Mouse (Mus musculus): Measurements from ENCODE around the gene Inf2.

The Inf2 gene

GRCm38 (mm10) chr12:112588426-112589256, at the start of gene Inf2:
Gene Inf2 (plus strand): TSS chr12:112588784.
- in situ Hi-C loops (cut with MboI; ENCODE audit: unreplicated experiment in 2 of 2), result no loop called here

- in situ Hi-C loops (cut with MboI; ENCODE audit: unreplicated experiment in 2 of 2), result loop anchor here (5.0 to 25.0 kb wide), 4 partner anchors 422 to 1127 kb away; partner anchors contain the start of genes Ckb (in 1 of the 2), Exoc3l4 (in 1 of the 2), Lbhd2 (in 1 of the 2) and Trmt61a (in 1 of the 2)
These were observed 49.1 kb upstream of the Inf2 start for GRCm38 (mm10) chr12:112539466-112539965.

- in situ Hi-C loops (cut with MboI; ENCODE audit: unreplicated experiment in 2 of 2), result loop anchor here (5.0 to 25.0 kb wide), 5 partner anchors 393 to 1128 kb away; partner anchors contain the start of genes Ckb (in 1 of the 2), Exoc3l4 (in 1 of the 2), Kif26a (in 1 of the 2) and Lbhd2 (in 1 of the 2)
These were observed 48.3 kb upstream of the Inf2 start for GRCm38 (mm10) chr12:112540321-112540720.

GRCm38 (mm10) chr12:112541483-112542091, 47.0 kb upstream of the Inf2 start:
- in situ Hi-C loops (cut with MboI; ENCODE audit: unreplicated experiment in 2 of 2), result loop anchor here (5.0 to 25.0 kb wide), 5 partner anchors 394 to 1129 kb away; partner anchors contain the start of genes Ckb (in 1 of the 2), Exoc3l4 (in 1 of the 2), Kif26a (in 1 of the 2) and Lbhd2 (in 1 of the 2)

- in situ Hi-C loops (cut with MboI; ENCODE audit: unreplicated experiment in 2 of 2), result loop anchor here (5.0 to 25.0 kb wide), 5 partner anchors 395 to 1130 kb away; partner anchors contain the start of genes Ckb (in 1 of the 2), Exoc3l4 (in 1 of the 2), Kif26a (in 1 of the 2) and Lbhd2 (in 1 of the 2)
These were observed 46.2 kb upstream of the Inf2 start for GRCm38 (mm10) chr12:112542257-112542919.

- in situ Hi-C loops (cut with MboI; ENCODE audit: unreplicated experiment in 2 of 2), result loop anchor here (5.0 to 25.0 kb wide), 5 partner anchors 396 to 1131 kb away; partner anchors contain the start of genes Ckb (in 1 of the 2), Exoc3l4 (in 1 of the 2), Kif26a (in 1 of the 2) and Lbhd2 (in 1 of the 2)
These were observed 45.7 kb upstream of the Inf2 start for GRCm38 (mm10) chr12:112542920-112543300.

DNA sequence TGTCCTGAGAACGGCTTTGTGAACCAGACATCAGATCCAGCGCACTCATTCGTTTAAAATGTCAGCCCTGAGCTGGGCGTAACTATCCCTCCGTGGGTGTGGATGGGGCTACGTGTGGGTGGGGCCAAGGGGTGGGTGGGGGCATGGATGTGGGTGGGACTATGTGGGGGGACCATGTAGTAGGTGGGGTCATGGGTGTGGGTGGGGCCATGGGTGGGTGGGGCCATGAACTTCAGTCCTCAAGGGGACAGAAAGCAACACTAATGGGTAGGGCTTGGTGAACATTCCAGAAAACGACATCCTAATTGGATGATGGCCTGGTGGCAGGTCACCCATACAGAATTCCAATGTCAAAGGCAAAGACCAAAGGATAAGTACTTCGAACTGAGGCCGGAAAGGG, 44.6 kb upstream of the Inf2 start:
- in situ Hi-C loops (cut with MboI; ENCODE audit: unreplicated experiment in 2 of 2), result loop anchor here (5.0 to 25.0 kb wide), 5 partner anchors 397 to 1132 kb away; partner anchors contain the start of genes Ckb (in 1 of the 2), Exoc3l4 (in 1 of the 2), Kif26a (in 1 of the 2) and Lbhd2 (in 1 of the 2)

DNA sequence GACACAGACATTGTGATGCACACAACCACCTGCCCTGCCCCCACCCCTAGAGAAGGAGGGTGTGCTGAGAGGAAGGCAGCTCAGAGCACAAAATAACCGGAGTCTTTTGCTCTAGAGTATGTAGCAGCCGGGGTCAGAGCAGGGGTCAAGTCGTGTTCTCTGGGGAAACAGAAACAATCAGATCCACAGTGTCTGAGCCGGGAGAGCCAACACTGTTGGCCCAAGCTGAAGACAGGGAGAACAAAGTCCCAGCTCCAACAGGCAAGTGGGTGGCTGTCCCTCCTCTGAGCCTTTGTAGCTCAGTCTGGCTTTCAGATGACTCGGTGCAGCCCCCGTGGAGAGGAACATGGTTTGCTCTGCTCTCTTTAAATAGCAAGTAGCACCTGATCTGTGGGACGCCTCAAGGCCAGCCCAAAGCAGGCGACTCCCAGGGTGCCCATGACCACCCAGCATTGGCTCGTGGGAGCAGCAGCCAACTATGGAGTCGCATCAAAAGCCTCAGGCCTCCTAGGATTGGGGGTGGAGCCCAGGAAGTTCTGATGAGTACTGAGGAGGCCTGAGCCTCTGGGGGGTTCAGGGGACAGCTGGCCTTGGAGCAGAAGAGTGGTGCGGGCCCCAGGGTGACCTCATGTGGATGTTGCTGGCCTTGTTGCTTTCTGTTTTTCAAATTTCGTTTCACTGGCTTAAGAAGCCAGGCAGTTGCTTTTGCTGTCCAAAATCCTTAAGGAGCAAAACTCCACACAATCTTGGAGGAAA, 43.5 kb upstream of the Inf2 start:
- in situ Hi-C loops (cut with MboI; ENCODE audit: unreplicated experiment in 2 of 2), result loop anchor here (5.0 to 25.0 kb wide), 5 partner anchors 398 to 1133 kb away; partner anchors contain the start of genes Ckb (in 1 of the 2), Exoc3l4 (in 1 of the 2), Kif26a (in 1 of the 2) and Lbhd2 (in 1 of the 2)

GRCm38 (mm10) chr12:112546110-112546509, 42.5 kb upstream of the Inf2 start:
- in situ Hi-C loops (cut with MboI; ENCODE audit: unreplicated experiment in 2 of 2), result loop anchor here (10.0 to 25.0 kb wide), 4 partner anchors 431 to 1134 kb away; partner anchors contain the start of genes Ckb (in 1 of the 2), Exoc3l4 (in 1 of the 2), Lbhd2 (in 1 of the 2) and Trmt61a (in 1 of the 2)

DNA sequence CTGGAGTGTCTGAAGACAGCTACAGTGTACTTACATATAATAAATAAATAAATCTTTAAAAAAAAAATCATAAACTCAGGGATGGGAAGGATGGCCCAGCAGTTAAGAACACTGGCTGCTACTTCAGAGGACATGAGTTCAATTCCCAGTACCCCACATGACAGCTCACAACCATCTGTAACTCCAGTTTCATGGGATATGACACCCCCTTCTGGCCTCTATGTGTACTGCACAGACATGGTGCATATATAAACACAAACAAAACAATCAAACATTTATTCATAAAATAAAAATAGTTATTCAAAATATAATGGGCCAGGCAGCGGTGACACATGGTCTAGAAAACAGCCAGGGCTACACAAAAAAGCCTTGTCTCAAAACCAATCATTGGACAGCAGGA, 39.3 kb upstream of the Inf2 start:
- in situ Hi-C loops (cut with MboI; ENCODE audit: unreplicated experiment in 2 of 2), result loop anchor here (10.0 to 25.0 kb wide), 4 partner anchors 434 to 1137 kb away; partner anchors contain the start of genes Ckb (in 1 of the 2), Exoc3l4 (in 1 of the 2), Lbhd2 (in 1 of the 2) and Trmt61a (in 1 of the 2)

DNA sequence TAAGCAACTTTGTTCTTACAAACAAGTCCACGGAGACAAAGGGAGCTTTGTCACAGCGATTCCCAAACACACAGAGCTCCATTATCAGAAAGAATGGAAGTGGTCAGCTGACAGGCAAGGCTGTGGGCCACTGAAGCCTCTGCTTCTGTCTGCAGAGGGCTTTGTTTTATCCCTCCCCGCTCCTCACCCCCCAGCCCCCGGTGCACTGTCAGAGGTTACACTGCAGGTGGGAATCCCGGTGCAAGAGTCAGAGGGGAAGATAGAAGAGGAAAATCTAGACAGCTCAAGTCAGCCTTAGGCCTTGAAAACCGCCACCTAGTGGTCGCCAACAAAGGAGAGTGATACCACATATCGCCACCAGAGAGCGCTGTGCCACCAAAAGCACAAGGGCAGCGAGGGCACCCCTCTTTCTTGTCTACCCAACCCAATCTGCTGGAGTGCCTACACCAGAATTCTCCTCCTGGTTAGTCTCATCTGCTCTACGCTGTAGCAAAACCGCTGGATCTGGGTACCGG, 36.7 kb upstream of the Inf2 start:
- in situ Hi-C loops (cut with MboI; ENCODE audit: unreplicated experiment in 2 of 2), result loop anchor here (5.0 kb wide), 2 partner anchors 70 to 155 kb away; partner anchors contain the start of gene Adssl1 (in 1 of the 2)

- in situ Hi-C loops (cut with MboI; ENCODE audit: unreplicated experiment in 2 of 2), result loop anchor here (5.0 kb wide), 2 partner anchors 70 to 155 kb away; partner anchors contain the start of gene Adssl1 (in 1 of the 2)
These were observed 36.1 kb upstream of the Inf2 start for GRCm38 (mm10) chr12:112552520-112552919.

- in situ Hi-C loops (cut with MboI; ENCODE audit: unreplicated experiment in 2 of 2), result loop anchor here (5.0 kb wide), 2 partner anchors 67 to 152 kb away; partner anchors contain the start of gene Adssl1 (in 1 of the 2)
These were observed 33.7 kb upstream of the Inf2 start for GRCm38 (mm10) chr12:112554900-112555299.

DNA sequence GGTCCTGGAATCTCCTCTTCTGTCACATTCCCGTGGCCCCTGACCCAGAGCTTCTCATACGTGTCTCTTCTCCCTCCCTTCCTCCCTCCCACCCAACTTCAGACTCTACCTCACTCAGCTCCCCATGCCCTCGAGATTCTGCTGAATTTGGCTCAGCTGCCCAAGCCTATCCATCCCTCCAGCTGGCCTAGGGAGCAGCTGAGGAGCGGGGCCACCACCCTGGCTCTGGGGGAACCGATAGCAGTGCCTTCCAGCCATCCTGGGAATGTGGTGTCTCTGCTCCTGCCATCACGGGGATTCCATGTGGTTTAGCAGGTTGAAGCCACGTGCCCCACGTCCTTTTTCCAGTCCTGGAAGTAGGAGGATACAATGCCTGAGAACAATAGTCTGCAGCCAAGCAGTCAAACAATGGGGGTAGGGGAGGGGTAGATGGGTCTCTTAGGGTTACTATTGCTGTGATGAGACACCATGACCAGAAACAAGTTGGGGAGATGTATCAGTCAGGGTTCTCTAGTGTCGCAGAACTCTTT, 32.0 kb upstream of the Inf2 start:
- in situ Hi-C loops (cut with MboI; ENCODE audit: unreplicated experiment in 2 of 2), result no loop called here

- in situ Hi-C loops (cut with MboI; ENCODE audit: unreplicated experiment in 2 of 2), result no loop called here
These were observed 31.4 kb upstream of the Inf2 start for GRCm38 (mm10) chr12:112557219-112557618.

DNA sequence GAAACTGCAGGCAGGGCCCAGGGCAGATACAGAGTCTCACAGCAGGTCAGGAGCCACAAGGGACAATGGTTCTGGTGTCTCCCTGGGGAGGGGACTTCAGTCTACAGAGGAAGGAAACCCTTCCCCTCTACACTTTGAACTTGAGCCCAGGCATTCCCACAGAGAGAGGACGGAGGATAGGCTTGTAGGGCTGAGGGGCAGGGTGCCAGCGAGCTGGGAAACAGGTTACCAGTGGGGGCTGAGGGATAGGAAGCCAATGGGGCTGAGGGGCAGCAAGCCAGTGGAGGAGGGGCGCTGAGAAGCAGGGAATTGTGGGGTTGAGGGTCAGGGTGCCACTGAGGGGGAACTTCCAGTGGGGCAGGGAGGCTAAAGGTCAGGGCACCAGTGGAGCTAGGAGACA, 29.4 kb upstream of the Inf2 start:
- in situ Hi-C loops (cut with MboI; ENCODE audit: unreplicated experiment in 2 of 2), result no loop called here

- in situ Hi-C loops (cut with MboI; ENCODE audit: unreplicated experiment in 2 of 2), result loop anchor here (5.0 kb wide), 2 partner anchors 58 to 148 kb away; no protein-coding TSS in a partner anchor
These were observed 28.9 kb upstream of the Inf2 start for GRCm38 (mm10) chr12:112559671-112560070.
